Mouse (Mus musculus) kidney, postnatal 10 days (tissue): ENCODE measurements around the gene Strn.
"Not testable (repeated sequence)": the region's sequence is repeated elsewhere in the genome, so short reads cannot be mapped to it uniquely, and the experiment has no call there.

ENCODE experiments used
- DNase-seq: peaks from one replicate; pipeline ENCODE4 v3.0.0; 2021; ENCODE audit warnings: mixed read lengths

Strn gene

GRCm38 (mm10) chr17:78708422-78708821, 28.6 kb downstream of the Strn start:
- DNase-seq: no peak

GRCm38 (mm10) chr17:78702988-78703387, 34.0 kb downstream of the Strn start:
- DNase-seq: no peak

DNA sequence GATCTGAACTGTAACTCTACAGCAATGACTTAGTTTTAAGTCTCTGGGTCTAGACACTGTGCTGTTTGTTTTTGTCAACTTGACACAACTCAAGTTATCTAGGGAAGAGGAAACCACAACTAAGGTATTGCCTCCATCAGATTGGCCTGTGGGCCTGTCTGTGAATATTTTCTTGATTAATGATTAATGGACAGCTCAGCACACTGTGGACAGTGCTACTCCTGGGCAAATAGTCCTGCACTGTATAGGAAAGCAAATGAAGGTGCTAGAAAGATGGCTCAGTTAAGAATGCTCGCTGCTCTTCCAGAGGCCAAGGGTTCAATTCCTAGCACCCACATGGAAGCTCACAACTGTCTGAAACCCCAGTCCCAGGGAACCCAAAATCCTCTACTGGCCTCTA, 38.0 kb downstream of the Strn start:
- DNase-seq: no peak

GRCm38 (mm10) chr17:78697462-78697861, 39.5 kb downstream of the Strn start:
- no peak for DNase-seq

GRCm38 (mm10) chr17:78696922-78697321, 40.1 kb downstream of the Strn start:
- no peak for DNase-seq

DNA sequence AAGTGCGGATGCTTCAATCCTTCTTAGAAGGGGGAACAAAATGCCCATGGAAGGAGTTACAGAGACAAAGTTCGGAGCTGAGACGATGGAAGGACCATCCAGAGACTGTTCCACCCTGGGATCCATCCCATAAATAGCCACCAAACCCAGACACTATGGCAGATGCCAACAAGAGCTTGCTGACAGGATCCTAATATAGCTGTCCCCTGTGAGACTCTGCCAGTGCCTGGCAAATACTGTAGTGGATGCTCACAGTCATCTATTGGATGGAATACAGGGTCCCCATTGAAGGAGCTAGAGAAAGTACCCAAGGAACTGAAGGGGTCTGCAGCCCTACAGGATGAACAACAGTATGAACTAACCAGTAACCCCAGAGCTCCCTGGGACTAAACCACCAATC, 47.8 kb downstream of the Strn start:
- not testable (repeated sequence) for DNase-seq

DNA sequence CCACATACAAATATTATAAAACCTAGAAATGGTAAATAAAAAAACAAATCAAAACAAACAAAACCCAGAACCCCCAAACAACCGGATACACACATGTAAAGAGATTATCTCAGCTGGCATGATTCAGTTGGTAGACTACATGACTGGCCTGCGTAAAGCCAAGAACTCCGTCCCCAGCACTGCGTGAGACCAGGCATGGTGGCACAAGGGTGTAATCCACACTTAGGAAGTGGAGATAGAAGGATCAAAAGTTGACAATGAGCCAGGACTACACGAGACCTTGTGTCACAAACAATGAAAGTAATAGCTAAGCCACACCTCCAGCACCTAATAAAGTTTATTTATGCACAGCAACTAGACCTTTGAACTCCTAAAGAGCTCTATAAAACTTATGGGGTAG, 49.0 kb downstream of the Strn start:
- no peak for DNase-seq

- DNase-seq: no peak
These were observed 52.0 kb downstream of the Strn start for GRCm38 (mm10) chr17:78685004-78685403.

GRCm38 (mm10) chr17:78682351-78682750, 54.6 kb downstream of the Strn start:
- DNase-seq: no peak

- DNase-seq: no peak
These were observed 57.5 kb downstream of the Strn start for GRCm38 (mm10) chr17:78679503-78679902.

- no peak for DNase-seq
These were observed 60.2 kb downstream of the Strn start for GRCm38 (mm10) chr17:78676813-78677212.

DNA sequence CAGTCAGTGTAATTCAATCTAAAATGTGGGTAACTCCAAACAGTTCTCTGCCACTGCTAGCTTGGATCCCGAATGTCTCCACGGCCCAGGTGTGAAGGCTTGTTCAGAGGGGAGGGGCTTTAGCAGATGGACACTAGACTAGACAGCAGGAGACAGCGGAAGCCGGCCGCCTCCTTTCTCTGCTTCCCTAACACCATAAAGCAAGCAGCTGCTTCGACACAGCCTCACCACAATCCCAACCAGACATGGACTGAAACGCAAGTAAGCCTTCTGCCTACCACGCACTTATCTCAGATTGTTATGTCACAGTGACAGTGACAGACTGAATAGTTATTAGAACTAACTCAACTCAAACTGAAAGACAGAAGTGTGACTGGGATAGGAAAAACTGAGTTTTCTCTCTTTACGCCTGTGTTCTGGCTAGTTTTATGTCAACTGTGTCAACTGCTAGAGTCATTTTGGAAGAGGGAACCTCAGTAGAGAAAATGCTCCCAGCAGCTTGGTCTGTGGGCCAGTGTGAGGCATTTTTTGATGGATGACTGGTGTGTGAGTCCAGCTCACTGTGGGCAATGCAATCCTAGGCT, 71.9 kb downstream of the Strn start:
- no peak for DNase-seq

DNA sequence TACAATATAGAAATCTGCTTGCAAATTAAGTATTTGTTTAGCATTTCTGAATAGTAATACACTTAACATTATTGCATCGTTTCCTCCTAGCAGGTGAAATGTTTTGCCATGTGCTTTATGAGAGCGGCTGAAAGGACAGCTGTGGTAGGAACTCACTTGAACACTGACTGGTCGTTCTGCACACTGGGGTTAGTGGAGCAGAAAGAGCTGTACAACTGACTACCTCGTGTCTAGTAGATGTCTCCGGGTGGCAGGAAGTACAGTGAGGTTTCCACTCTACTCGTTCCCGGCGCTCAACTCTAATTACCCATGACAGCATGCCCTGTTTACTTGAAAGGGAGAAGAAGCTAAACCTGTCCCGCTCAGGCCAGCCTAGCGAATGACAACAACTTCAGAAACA, 82.2 kb downstream of the Strn start:
- no peak for DNase-seq

GRCm38 (mm10) chr17:78643853-78644475, 93.0 kb downstream of the Strn start:
- DNase-seq: no peak

DNA sequence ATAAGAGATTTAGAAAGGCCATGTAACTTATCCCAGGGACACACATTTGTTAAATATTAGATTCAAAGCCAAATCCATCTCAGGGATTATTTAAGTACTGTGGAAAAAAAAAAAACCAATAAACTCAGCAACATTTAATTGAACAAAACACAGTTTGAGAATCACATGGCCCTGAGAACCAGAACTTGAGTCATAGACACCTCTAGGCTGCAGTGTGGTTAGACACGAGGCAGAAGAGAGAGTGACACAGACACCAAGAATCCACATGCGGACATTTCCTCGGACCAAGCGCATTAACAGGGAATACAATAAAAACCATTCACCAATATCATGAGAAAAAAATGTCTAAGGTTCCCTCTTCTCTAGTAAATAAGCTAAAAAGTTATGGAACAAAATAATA, 94.7 kb downstream of the Strn start:
- DNase-seq: no peak

DNA sequence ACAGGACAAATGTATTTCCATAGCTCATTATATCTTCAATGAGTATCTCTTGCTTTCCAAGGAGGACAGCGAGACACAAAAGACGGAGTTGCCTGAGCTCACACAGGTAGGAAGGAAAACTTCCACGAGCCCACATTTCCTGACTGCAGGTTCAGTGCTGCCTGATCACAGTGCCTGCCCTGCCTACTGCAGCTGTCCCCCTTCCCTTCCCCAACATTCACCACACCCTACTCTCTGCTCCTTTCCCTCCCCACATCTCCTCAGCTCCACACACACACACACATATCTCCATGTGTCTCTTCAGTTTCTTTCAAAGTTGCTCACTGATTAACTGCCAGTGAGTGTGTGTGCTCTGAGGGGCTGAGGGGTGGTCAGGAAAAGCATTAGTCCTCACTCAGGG, 96.6 kb downstream of the Strn start:
- no peak for DNase-seq

DNA sequence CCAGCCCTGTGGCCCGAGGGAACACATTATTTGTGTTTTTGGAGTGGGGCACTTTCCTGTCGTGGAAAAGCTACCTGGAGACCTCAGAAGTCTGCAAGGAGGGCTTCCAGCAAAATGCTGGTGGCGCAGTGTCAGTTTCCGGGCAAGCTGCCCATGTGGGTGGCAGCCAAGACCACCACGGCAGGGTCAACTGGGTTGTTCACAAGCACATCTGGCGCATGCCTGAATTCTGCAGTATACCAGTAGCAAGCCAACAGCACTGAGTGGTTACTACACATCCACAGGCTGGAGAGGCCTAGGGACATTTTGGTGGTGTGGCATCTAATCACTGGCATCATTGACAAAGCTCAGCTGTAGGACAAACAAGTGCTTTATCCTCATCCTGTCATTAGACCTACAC, 97.9 kb downstream of the Strn start:
- peak; percentile 21 for DNase-seq

GRCm38 (mm10) chr17:78637140-78637539, 99.9 kb downstream of the Strn start:
- DNase-seq: no peak

DNA sequence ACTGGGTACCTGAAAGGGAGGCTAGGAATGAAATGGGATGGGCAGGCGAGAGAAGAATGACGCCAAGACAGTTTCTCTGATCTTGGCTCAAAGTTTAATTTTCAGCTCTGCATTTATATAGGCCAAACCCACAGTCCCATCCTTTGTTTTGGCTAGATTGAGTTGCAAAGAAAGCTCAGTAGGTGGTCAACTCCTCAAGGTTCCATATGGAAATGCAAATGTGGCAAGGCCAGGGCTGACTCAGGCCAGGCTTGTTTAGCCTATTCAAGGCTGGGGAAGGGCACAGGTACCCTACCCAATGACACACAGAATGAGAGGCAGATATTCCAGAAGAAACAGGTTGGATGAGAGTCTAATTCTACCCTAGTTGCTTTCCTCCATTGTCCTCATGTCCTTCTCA, 101.4 kb downstream of the Strn start:
- no peak for DNase-seq

GRCm38 (mm10) chr17:78624941-78625340, 112.1 kb downstream of the Strn start:
- no peak for DNase-seq

DNA sequence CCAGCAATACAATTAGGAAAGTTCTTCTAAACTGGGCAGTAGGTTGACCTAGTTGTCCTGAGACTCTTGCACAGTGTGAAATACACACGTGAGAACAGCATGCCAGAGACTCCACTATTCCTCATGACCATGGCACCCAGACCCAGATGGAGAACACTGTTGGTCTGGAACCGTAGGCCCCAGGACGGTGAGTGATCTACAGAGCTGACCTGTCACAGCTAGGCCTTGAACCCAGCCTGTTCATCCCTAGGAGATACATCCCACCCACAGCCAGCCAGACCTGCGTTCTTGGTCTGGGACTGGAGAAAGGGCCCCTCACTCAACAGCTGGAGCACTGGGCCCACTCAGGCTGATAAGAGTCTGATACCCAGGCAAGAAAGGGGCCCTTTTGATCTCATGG, 115.1 kb downstream of the Strn start:
- no peak for DNase-seq

DNA sequence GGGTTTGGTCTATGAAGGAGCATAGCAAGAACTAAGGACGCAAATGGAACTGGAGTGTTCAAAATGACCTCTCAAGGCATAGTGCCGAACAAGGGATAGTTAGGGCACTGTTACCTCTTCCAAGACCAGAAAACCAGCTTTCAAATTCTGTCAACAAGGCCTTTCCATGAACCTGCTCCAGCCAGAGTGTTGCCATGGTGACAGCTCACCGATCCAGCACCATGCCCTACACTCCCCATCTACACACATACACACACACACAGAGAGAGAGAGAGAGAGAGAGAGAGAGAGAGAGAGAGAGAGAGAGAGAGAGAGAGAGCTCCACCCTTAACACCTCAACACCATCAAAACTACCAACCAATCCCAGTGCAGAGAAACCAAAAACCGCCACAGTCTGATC, 116.3 kb downstream of the Strn start:
- DNase-seq: no peak

DNA sequence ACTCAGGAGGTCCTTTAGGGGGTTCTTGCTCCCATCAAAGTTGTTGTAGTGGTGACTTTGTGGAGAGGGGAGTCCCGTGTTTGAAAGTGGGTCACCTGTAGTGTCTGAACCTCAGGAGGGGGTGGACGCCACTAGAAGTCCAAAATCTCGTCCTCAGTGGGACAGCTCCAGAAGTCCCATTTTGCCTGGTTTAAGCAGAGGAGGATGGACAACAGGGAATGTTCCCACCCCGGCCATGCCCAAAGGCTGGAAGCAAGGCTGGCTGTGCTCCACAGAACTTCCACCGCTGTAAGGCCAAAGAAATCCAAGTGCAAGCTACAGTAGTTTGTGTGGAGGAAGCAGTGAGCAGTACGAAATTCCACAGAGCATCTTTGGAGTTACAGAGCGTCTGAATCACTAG, 117.0 kb downstream of the Strn start:
- DNase-seq: no peak

GRCm38 (mm10) chr17:78618164-78618693, 118.8 kb downstream of the Strn start:
- DNase-seq: no peak

DNA sequence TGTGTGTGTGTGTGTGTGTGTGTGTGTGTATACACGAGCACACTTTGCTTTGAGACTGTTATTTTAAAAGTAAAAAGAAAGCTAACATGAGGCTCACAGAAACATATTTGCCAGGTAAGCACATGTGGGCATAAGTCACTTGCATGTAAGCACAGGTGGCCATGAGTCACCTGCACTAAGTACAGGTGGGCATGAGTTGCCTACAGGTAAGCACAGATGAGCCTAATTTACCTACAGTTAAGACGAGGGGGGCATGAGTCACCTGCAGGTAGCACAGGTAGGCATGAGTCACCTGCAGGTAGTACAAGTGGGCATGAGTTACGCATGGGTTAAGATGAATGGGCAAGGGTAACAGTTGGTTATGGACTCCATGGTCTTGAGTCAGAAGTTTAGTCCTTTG, 121.9 kb downstream of the Strn start:
- DNase-seq: no peak
